Mouse (Mus musculus): ENCODE measurements at regions not wholly inside any gene's neighbourhood (a gene's known extent, or its start where the extent isn't known, plus 50 kb on each side); places are given as distances from the start of the nearest gene placed in this dataset.
"Not testable (repeated sequence)": the region's sequence is repeated elsewhere in the genome, so short reads cannot be mapped to it uniquely, and the experiment has no call there.

DNA sequence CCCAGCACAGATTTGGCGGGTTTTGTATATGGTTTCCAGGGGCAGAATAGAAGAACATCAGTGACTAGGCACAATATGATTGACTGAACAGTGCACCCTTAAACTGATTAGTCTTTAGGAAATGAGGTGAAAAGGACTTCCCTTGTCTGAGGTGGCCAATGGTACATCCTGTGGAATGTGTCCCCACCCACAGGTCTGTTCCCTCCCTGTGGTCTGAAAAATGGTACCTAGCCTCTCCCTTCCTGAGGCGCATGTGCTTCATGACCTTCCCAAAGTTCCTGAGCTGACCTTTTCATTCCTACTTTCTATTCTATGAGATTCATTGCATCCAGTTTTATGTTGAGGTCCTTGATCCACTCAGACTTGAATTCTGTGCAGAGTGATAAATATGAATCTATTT, 76.0 kb downstream of the Zfp97 start:
- not testable (repeated sequence) for DNase-seq

DNA sequence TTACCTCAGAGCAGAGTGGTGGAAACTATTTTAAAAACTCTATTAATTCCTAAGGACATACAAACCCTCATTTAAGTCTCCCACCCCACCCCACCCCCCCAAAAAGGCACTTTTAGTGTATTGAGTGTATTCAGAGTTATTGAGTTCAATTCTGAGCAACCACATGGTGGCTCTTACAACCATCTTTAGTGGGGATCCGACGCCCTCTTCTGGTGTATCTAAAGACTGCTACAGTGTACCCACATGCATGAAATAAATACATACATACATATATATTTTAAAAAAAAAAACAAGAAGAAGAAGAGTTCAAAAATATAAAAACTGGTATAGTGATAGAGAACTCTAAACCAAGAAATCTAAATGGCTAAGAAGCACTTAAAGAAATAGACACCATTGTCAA, 107.9 kb downstream of the Zfp97 start:
- no peak for DNase-seq

- DNase-seq, result peak; percentile 94
Measured at GRCm38 (mm10) chr17:17234329-17235185, 113.3 kb downstream of the Zfp97 start.

DNA sequence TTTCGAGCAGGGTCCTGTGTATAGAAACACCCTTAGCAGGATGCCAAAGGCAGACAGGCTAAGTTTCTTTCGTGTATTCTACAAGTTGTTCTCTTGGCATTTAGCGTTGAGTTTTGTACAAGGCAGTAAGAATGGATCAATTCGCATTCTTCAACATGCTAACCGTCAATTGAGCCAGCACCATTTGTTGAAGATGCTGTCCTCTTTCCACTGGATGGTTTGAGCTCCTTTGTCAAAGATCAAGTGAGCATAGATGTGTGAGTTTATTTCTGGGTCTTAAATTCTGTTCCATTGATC, 113.9 kb downstream of the Zfp97 start:
- DNase-seq, result not testable (repeated sequence)

All from adrenal gland, adult 8-10 months (tissue).